23 mouse cellular contexts compared by ENCODE assay signal in genomic region chr14:76198406-76198805, GRCm38 (mm10).
DNase-seq lines count a peak whose midpoint lies in the region; ATAC-seq lines count a peak whose summit lies in the region.
"Had no signal": no experiment of that assay in that cellular context is flagged by ENCODE, and none has a peak within 500 bp of the region (broad histone marks: within the 10 kb centered on the region; RNA-seq: fewer than 3 reads in every experiment).

No protein-coding gene starts in this region.

- H3K27ac ChIP-seq in hindbrain, embryonic 10.5 days = no peak overlapping the region
- H3K27ac ChIP-seq in hindbrain, embryonic 12.5 days = no peak overlapping the region

- no peak overlapping the region for H3K4me3 ChIP-seq in hindbrain, embryonic 10.5 days
- H3K4me3 ChIP-seq in hindbrain, embryonic 12.5 days = no peak overlapping the region

- H3K4me2 ChIP-seq in hindbrain, embryonic 12.5 days (replicated peaks) = no peak overlapping the region

- H3K9ac ChIP-seq in hindbrain, embryonic 12.5 days = no peak overlapping the region

- 34% methylated on average over 5 of the region's 5 CpGs for WGBS in hindbrain, embryonic 10.5 days
- WGBS in hindbrain, embryonic 12.5 days = 44% methylated on average over 5 of the region's 5 CpGs

- no peaks in the 10 kb centered on the region for H3K9me3 ChIP-seq in hindbrain, embryonic 10.5 days
- H3K9me3 ChIP-seq in hindbrain, embryonic 12.5 days (replicated peaks) = no peaks in the 10 kb centered on the region
- H3K9me3 ChIP-seq: G1E had no signal

- ATAC-seq in hindbrain, embryonic 12.5 days (ENCODE audit: low FRiP score) = no peak
- ATAC-seq: activated CD4-positive, CD25-positive, alpha-beta regulatory T cell, adult 4 months; CD4-positive, CD25-positive, alpha-beta regulatory T cell, adult 4 months; Patski had no signal

- H3K4me1 ChIP-seq in hindbrain, embryonic 10.5 days (replicated peaks) = peaks cover 14% of the 10 kb centered on the region
- peaks cover 13% of the 10 kb centered on the region for H3K4me1 ChIP-seq in hindbrain, embryonic 12.5 days

- no peaks in the 10 kb centered on the region for H3K36me3 ChIP-seq in hindbrain, embryonic 10.5 days
- no peaks in the 10 kb centered on the region for H3K36me3 ChIP-seq in hindbrain, embryonic 12.5 days
- H3K36me3 ChIP-seq: G1E had no signal

- peak; percentile 47 for DNase-seq in embryo, embryonic 10 days (ENCODE audit: low spot score)
- DNase-seq in embryo, embryonic 11 days = no peak
- DNase-seq in embryo, embryonic 10.5 days (ENCODE audit: low spot score) = peak; percentile 63
- no peak for DNase-seq in embryo, embryonic 9.5 days (ENCODE audit: extremely low spot score)
- peak; percentile 35 for DNase-seq in hindbrain, embryonic 10.5 days (ENCODE audit: low spot score)
- peak; percentile 69 for DNase-seq in mesoderm, embryonic 11.5 days (ENCODE audit: low read depth, low spot score)
- no peak for DNase-seq in c-Kit-positive CD71-positive TER-119-positive erythroid progenitor cells, embryonic 14.5 days (ENCODE audit: low spot score)
- DNase-seq: adrenal gland, adult 2 months; adrenal gland, adult 8-10 months; adrenal gland, postnatal 10 days; adrenal gland, postnatal 14 days; adrenal gland, postnatal 25 days; adrenal gland, postnatal 36 days; B cell, adult 2 months; cerebellum, adult 11 months; cerebellum, adult 11-12 months; cerebellum, adult 18-20 months had no signal

- no peaks in the 10 kb centered on the region for H3K27me3 ChIP-seq in hindbrain, embryonic 10.5 days (ENCODE audit: insufficient read depth, poor library complexity, severe bottlenecking)
- H3K27me3 ChIP-seq in hindbrain, embryonic 12.5 days = no peaks in the 10 kb centered on the region
- H3K27me3 ChIP-seq: CH12.LX, Patski had no signal

Comparison
In these comparisons a context has a peak if more than half of its experiments do, and no peak if none do; other contexts are left out.
1. DNase-seq: peak in embryo, embryonic 10 days (single experiment), embryo, embryonic 10.5 days (single experiment), hindbrain, embryonic 10.5 days (single experiment) and mesoderm, embryonic 11.5 days (single experiment); none in embryo, embryonic 11 days (single experiment), embryo, embryonic 9.5 days (single experiment) and c-Kit-positive CD71-positive TER-119-positive erythroid progenitor cells, embryonic 14.5 days (single experiment).